Mouse (Mus musculus) ovary, adult 2 months (tissue): ENCODE data around the gene Tmem81. TPM values are rescaled to one million over a fixed set of nuclear protein-coding genes. Genes with fewer than 3 reads are reported as not detected.

Source experiments
- polyA plus RNA-seq: library from polyadenylated mRNA; depleted of rRNA; stranded (reverse); fragments of >200 nt; gene quantifications from 2 replicates; pipeline ENCODE4 v1.2.3, GENCODE M21; 2012; rRNA removed

The Tmem81 gene
- 1.2 and 1.8 TPM in 2 replicates for polyA plus RNA-seq

GRCm38 (mm10) chr1:132506058-132506457, at the start of gene Tmem81:
Tmem81 (plus strand) TSS chr1:132506230.

GRCm38 (mm10) chr1:132476928-132477691, 28.9 kb upstream of the Tmem81 start, which contains the start of gene Rbbp5:
Rbbp5 (plus strand) TSS chr1:132477365.

DNA sequence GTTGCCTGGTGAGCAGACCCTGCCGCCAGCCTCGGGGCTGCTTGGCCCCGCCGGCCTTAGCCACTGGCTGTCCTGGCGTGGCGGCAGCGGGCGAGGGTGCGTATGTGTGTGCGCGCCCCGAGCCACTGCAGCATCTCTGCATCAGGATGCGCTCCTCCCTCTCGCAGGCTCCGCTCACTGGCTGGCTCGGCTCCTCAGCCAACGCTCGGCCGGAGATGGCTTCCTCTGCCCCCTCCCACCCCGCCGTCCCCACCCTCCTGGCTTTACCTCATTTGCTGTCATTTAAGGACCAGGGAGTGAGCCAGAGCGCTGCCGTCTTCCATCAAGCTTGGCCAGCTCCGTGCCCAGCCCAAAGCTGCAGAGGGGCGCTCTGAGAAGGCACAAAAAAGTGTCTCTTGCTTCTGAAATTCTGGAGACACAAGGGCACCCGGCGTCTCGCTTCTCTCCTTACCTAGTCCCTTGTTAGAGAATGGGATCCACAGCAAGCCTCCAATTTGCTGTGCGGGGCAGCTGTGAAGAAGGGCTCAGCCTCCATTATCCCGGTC, 36.8 kb downstream of the Tmem81 start, which contains the start of gene Cntn2:
TSS of gene Cntn2 (minus strand) at position 495 of the 545 bp plus-strand sequence.

Other genes with a start within 250 kb of the Tmem81 start
- gene Klhdc8a, start 207.6 kb upstream of the Tmem81 start, polyA plus RNA-seq: 1.6 and 1.7 TPM in 2 replicates
- gene Nuak2, start 190.1 kb upstream of the Tmem81 start, polyA plus RNA-seq: 5.9 and 6.9 TPM in 2 replicates
- 20.9 and 21.6 TPM in 2 replicates for gene Tmcc2, start 114.9 kb upstream of the Tmem81 start, polyA plus RNA-seq
- gene Dstyk, start 88.7 kb upstream of the Tmem81 start, polyA plus RNA-seq: 15.3 and 19.1 TPM in 2 replicates
- 9.5 and 11.5 TPM in 2 replicates for gene Rbbp5, start 28.9 kb upstream of the Tmem81 start, polyA plus RNA-seq
- gene Cntn2, start 37.0 kb downstream of the Tmem81 start, polyA plus RNA-seq: 1.3 and 2.0 TPM in 2 replicates
- 0.35 and 0.40 TPM in 2 replicates for gene Nfasc, start 235.6 kb downstream of the Tmem81 start, polyA plus RNA-seq